Mouse (Mus musculus): ENCODE data around the gene Gm17027.
"Not testable (repeated sequence)": the region's sequence is repeated elsewhere in the genome, so short reads cannot be mapped to it uniquely, and the experiment has no call there.

The Gm17027 gene

DNA sequence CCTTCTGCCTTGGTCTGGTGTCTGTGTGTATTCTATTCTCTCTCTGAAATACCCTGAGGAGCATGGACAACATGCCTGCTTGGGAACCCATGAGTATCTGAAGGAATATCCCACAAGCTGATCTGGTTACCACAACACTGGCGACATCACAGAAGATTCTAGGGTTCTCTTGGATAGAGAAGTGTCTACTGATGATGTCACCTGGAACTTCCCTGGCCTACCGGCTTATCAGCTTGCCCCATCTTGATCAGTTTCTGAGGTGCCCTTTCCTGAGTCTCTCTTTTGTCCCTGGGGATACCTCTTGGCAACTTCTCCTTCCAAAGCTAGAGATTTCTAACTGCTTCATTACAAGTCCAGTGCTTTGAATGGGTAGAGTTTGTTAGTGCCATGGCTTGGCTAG is at the start of gene Gm17027:
Gene Gm17027, minus strand, starts transcription at position 101 of the 400 bp plus-strand sequence.
- not testable (repeated sequence) for DNase-seq (ENCODE audit: low read depth, low spot score)

DNA sequence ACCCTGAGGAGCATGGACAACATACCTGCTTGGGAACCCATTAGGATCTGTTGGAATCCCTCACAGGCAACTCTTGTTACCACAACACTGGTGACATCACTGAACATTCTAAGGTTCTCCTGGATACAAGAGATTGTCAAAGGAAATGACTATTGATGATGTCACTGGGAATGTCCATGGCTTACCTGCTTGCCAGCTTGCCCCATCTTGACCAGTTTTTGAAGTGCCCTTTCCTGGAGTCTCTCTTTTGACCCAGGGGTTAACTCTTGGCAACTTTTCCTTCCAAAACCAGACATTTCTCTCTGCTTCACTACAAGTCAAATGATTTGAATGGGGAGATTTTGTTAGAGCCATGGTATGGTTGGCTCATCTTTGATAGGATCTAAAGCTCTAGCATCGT is 28.3 kb upstream of the Gm17027 start, which contains the start of gene Gm3573:
Gene Gm3573, minus strand, starts transcription at position 101 of the 400 bp plus-strand sequence.
- DNase-seq (ENCODE audit: low read depth, low spot score), result not testable (repeated sequence)

DNA sequence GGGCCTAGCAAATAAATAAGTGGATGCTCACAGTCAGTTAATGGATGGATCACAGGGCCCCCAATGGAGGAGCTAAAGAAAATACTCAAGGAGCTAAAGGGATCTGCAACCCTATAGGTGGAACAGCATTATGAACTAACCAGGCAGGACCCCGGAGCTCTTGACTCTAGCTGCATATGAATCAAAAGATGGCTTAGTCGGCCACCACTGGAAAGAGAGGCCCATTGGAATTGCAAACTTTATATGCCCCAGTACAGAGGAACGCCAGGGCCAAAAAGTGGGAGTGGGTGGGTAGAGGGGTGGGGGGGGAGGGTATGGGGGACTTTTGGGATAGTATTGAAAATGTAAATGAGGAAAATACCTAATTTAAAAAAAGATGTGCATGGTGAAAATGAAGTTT is 21.5 kb upstream of the Gm17027 start:
- DNase-seq (ENCODE audit: low read depth, low spot score), result not testable (repeated sequence)

DNA sequence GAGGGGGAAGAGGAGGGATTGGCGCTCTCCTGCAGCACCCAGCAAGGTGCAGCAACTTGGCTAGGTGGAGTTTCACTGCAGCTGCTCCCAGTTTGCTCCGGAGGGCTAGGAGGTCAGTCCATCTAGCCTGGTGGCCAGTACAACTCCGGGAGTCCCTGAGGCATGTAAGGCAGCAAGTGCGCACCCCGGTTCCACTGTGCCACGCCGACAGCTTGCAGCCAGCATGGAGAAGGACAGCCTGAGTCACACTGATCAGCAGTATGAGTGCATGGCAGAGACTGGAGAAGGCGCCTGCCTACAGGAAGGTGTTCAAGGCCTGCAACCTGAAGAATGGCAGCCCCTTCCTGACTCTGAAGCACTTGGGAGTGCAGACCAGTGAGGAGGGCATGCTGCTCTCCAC is 27.9 kb downstream of the Gm17027 start:
- DNase-seq (ENCODE audit: low read depth, low spot score), result not testable (repeated sequence)

DNA sequence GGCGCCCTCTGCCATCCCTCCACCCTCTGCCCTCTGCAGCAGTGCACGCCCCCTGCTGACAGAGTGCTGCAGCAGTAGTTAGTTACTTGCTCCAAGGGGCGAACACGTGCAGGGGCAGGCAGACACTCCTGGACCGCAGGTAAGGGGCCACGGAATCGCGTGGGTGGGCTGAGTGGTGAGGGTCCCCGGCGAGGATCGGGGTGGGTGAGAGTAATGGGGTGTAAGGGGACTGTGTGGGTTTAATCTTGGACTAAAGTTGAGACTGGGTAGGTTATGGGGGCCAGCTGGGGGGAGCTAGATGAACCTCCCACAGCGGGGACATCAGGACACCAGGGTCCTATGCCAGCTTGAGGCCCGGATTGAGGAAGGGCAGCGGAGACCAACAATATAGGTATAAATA is 28.6 kb downstream of the Gm17027 start:
- DNase-seq (ENCODE audit: low read depth, low spot score), result not testable (repeated sequence)

DNA sequence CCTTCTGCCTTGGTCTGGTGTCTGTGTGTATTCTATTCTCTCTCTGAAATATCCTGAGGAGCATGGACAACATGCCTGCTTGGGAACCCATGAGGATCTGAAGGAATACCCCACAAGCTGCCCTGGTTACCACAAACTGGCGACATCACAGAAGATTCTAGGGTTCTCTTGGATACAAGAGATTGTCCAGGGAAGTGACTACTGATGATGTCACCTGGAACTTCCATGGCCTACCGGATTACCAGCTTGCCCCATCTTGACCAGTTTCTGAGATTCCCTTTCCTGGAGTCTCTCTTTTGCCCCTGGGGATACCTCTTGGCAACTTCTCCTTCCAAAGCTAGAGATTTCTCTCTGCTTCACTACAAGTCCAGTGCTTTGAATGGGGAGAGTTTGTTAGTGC is 45.2 kb downstream of the Gm17027 start, which contains the start of gene Gm7951:
Gene Gm7951, minus strand, starts transcription at position 101 of the 400 bp plus-strand sequence.
- DNase-seq (ENCODE audit: low read depth, low spot score), result not testable (repeated sequence)
